Mouse (Mus musculus): ENCODE results near the gene Pmepa1.

- no peak for TF ChIP-seq CTCF (IDR thresholded peaks at IDR 0.05; ENCODE audit: extremely low read depth, insufficient read depth, insufficient read length, insufficient replicate concordance)
- TF ChIP-seq POLR2A (IDR thresholded peaks at IDR 0.05; ENCODE audit: low read depth, low read length): no peak
These were observed 89.0 kb downstream of the Pmepa1 start for GRCm38 (mm10) chr2:173187182-173187855.
